Mouse (Mus musculus) kidney, postnatal 10 days (tissue): Measurements from ENCODE around the gene Mgat3.

Experiments
- DNase-seq: peaks from one replicate; pipeline ENCODE4 v3.0.0; 2021; ENCODE audit warnings: mixed read lengths

Gene Mgat3

GRCm38 (mm10) chr15:80173001-80173771 lies at the start of gene Mgat3:
Gene Mgat3, plus strand, starts transcription at chr15:80173721.
- peak; percentile 72 for DNase-seq

GRCm38 (mm10) chr15:80124651-80125050 lies 48.9 kb upstream of the Mgat3 start:
- no peak for DNase-seq

GRCm38 (mm10) chr15:80127191-80127590 lies 46.3 kb upstream of the Mgat3 start:
- DNase-seq: no peak

- DNase-seq: no peak
Measured at GRCm38 (mm10) chr15:80129982-80130381, 43.5 kb upstream of the Mgat3 start.

DNA sequence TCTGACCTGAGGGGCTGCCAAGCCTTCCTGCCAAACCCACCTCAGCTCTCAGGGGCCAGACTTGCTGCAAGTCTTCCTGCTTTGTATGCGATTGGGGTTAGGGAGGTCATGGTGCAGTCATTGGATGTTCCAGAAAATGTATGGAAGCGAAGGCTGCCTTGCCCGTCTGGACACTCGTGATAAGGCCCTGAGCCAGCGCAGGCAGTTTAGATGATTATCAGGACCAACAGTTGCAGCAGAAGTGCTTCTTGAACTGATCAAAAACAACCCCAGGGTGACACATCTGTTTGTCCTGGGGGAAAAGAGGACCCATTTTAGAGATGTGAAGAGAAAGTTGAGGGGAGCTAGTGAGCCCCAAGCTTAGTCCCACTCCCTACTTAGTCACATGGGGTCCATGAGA lies 42.8 kb upstream of the Mgat3 start:
- no peak for DNase-seq

DNA sequence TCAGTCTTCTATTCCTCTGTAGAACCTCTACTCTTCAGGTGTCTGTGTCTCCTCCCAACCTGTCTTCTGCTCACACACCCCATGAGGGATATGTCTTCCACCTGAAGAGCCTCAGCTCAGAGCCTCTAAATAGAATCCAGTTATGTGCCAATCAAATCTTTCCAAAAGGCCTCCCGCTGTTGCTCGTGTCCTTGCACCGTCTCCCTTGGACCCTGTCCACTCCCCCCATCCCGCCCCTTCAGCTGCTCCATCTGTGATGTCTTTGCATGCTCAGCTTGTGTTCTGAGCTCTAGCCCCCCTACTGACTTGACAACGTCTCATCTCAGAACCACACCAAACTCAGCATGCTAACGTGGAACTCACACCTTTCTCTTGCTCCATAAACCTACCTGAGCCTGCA lies 42.1 kb upstream of the Mgat3 start:
- no peak for DNase-seq

GRCm38 (mm10) chr15:80132452-80132851 lies 41.1 kb upstream of the Mgat3 start:
- DNase-seq: no peak

DNA sequence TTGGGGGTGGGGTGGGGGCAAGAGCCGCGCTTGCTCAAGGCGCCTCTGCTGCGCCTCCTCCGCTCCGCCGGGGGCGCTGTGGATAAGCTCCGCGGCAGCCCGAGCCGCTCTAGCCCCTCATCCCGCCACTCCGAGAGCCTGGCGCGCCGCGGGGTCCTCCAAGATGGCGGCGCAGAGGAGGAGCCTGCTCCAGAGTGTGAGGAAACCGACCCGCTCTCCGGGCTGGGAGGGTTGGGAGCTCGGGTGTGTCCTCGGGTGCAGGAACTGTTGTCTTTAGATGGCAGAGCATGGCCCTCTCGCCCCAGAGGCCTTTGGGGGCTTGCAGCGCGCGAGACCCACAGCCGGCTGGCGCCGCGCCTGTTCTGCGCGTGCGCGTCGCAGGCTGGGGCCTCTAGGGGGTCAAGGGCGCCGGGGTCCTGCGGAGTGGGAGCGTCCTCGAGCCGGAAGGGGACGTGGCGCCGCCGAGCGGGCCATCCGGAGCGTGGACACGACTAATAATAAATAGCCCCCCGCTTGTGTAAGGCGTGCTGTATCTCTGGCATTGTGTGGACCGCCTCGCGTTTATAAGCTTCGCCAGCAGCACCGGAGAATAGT lies 40.4 kb upstream of the Mgat3 start, which contains the start of gene Tab1:
Gene Tab1, plus strand, starts transcription at position 135 of the 594 bp plus-strand sequence.
- peak; percentile 96 for DNase-seq

- DNase-seq: peak; percentile 43
Measured at GRCm38 (mm10) chr15:80133682-80134449, 39.7 kb upstream of the Mgat3 start.

- no peak for DNase-seq
Measured at GRCm38 (mm10) chr15:80134450-80134847, 39.1 kb upstream of the Mgat3 start.

GRCm38 (mm10) chr15:80135499-80135898 lies 38.0 kb upstream of the Mgat3 start:
- DNase-seq: no peak

- DNase-seq: no peak
Measured at GRCm38 (mm10) chr15:80136645-80137044, 36.9 kb upstream of the Mgat3 start.

- no peak for DNase-seq
Measured at GRCm38 (mm10) chr15:80137945-80138791, 35.4 kb upstream of the Mgat3 start.

- no peak for DNase-seq
Measured at GRCm38 (mm10) chr15:80140302-80140701, 33.2 kb upstream of the Mgat3 start.

DNA sequence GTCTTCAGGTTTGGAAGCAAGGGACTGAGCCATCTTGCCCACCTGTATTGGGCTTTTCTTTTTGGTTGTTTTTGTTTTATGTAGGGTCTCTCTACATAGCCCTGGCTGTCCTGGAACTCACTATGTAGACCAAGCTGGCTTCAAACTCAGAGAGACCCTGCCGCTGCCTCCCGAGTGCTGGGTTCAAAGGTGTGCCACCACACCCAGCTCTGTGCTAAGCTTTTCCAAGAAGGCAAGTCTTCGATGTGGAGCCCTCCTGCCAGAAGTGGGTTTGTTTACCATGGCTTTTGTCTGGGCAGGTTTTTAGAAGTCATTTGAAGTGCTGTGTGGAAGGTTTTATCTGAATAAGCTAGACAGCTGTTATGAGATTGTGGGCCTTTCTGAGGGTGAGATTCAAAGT lies 32.6 kb upstream of the Mgat3 start:
- DNase-seq: no peak

GRCm38 (mm10) chr15:80142130-80142529 lies 31.4 kb upstream of the Mgat3 start:
- DNase-seq: no peak

DNA sequence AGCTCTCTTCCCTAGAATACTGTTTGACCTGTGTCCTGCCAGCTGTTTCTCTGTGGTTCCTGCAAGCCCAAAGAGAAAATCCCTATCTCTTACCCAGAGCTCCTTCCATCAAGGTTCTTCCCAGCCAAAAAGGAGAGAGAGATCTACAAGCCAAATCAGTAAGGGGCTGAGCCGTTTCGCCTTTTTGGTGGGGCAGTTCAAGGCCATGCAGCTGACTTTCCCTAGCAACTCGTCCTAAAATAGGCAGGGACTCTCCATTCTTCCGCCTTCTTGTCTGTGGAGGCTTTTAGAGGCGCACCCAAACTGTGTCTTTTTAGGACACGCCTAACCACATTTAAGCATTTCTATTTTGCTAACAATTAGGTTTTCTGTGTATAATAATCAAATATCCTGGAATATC lies 29.8 kb upstream of the Mgat3 start:
- DNase-seq: no peak

- DNase-seq: no peak
Measured at GRCm38 (mm10) chr15:80145397-80145796, 28.1 kb upstream of the Mgat3 start.

DNA sequence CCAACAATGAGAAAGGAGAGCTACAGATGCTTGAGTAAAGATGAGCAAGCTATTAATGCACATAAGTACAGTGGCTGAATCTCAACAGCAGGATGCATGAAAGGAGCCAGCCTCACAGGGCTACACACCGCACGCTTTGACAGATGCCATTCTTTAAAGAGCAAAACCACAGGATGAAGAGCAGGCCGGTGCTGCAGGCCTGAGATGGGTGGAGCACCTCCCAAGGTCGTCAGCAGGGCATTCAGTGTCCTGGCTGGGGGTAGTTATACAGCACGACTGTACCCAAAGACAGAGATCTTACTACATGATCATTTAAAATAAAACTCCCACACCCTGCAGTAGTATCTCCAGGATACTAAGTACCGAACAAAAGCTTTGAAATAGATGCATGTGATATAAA lies 27.4 kb upstream of the Mgat3 start:
- no peak for DNase-seq

GRCm38 (mm10) chr15:80147090-80147489 lies 26.4 kb upstream of the Mgat3 start:
- no peak for DNase-seq

DNA sequence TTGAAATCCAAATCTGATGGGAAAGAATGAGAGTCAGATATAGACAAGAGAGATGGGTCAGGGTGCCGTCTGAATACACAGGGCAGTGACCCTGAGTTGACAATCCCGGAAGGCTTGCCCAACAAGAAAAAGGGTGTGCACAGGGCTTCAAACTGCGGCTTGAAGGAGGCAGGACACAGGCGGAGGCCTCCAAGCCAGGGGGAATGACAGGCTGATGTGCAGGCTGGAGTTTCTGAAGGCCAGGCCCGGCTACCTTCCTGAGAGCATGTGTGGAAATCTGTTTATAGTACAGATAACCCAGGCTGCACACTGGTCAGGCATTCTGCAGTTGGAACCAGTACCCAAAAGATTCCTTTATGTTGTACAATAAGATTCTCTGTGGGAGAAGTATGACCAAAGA lies 26.0 kb upstream of the Mgat3 start:
- DNase-seq: no peak

GRCm38 (mm10) chr15:80148565-80148964 lies 25.0 kb upstream of the Mgat3 start:
- DNase-seq: no peak

DNA sequence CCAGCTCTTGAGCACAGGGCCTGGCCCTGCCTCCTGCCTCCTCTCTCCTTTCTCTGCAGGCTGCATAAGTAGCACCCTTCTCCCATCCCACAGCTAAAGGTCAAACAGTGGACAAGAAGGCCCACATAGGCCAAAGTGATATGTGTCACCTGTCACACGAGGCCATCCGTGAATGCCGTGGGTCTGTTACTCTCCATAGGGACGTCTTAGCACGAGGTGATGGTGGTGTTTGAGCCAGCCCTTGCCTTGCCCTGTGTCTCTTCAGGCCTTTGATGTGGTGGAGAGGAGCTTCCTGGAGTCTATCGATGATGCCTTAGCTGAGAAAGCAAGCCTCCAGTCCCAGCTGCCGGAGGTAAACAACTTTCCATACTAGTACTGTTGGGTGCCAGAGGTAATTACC lies 24.0 kb upstream of the Mgat3 start:
- DNase-seq: no peak
